8 mouse cellular contexts compared by ENCODE assay signal in the genomic region with DNA sequence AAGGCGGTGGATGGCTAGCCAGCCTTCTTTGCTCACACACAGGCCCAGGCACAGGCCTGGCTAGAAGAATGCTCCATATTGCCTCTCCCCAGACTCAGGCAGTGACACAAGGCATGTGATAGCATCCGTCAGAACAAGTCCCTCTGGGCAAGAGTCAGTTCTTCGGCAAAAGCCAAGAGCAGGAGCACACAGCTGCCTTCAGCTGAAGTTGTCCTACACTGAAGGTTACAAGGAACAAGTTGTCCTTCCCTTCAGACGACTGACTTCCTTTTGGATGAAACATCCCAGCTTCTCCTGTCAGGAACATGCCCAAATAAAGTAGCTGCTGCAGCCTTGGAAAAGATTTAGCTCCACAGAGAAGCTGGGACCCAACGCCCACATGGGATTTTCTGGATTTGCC.
A peak's percentile ranks its signal among the peaks of the same experiment; 100 is the strongest.
DNase-seq lines count a peak whose midpoint lies in the region; ATAC-seq lines count a peak whose summit lies in the region.

No protein-coding gene starts in this region.

- no peak overlapping the region for H3K4me3 ChIP-seq in embryonic facial prominence, embryonic 15.5 days (replicated peaks)
- no peak overlapping the region for H3K4me3 ChIP-seq in intestine, embryonic 16.5 days (ENCODE audit: low read length)

- H3K36me3 ChIP-seq in embryonic facial prominence, embryonic 15.5 days = no peaks in the 10 kb centered on the region
- no peaks in the 10 kb centered on the region for H3K36me3 ChIP-seq in intestine, embryonic 16.5 days (ENCODE audit: control insufficient read depth, insufficient read depth, low read length)

- H3K9me3 ChIP-seq in embryonic facial prominence, embryonic 15.5 days (replicated peaks) = no peaks in the 10 kb centered on the region
- H3K9me3 ChIP-seq in intestine, embryonic 16.5 days (ENCODE audit: control insufficient read depth, low read length) = no peaks in the 10 kb centered on the region

- H3K4me2 ChIP-seq in embryonic facial prominence, embryonic 15.5 days (replicated peaks) = peak overlapping the region; percentile 40
- 0 out of 2 replicates have a peak overlapping the region, but pooled peaks have one; percentile 54 for H3K4me2 ChIP-seq in intestine, embryonic 16.5 days (ENCODE audit: low read depth, low read length)

- peak; percentile 23 for DNase-seq in adrenal gland, postnatal 10 days
- DNase-seq in adrenal gland, adult 2 months = no peak
- peak; percentile 67 for DNase-seq in lung, postnatal 10 days
- no peak for DNase-seq in embryo, embryonic 10 days (ENCODE audit: low spot score)
- no peak for DNase-seq in ovary, postnatal 10 days (ENCODE audit: low spot score)

- peaks cover 30% of the 10 kb centered on the region for H3K4me1 ChIP-seq in embryonic facial prominence, embryonic 15.5 days
- H3K4me1 ChIP-seq in intestine, embryonic 16.5 days (ENCODE audit: control insufficient read depth, insufficient read depth, low read length) = peaks cover 24% of the 10 kb centered on the region

- no peaks in the 10 kb centered on the region for H3K27me3 ChIP-seq in embryonic facial prominence, embryonic 15.5 days
- H3K27me3 ChIP-seq in intestine, embryonic 16.5 days (replicated peaks; ENCODE audit: control insufficient read depth, insufficient read depth, low read length) = no peaks in the 10 kb centered on the region

- 53% methylated on average over 5 of the region's 5 CpGs for WGBS in embryonic facial prominence, embryonic 15.5 days
- 67% methylated on average over 5 of the region's 5 CpGs for WGBS in intestine, embryonic 16.5 days

- no peak overlapping the region for H3K9ac ChIP-seq in embryonic facial prominence, embryonic 15.5 days
- no peak overlapping the region for H3K9ac ChIP-seq in intestine, embryonic 16.5 days (ENCODE audit: low read depth, low read length)

- H3K27ac ChIP-seq in embryonic facial prominence, embryonic 15.5 days (replicated peaks) = peak overlapping the region; percentile 19
- peak overlapping the region; percentile 87 for H3K27ac ChIP-seq in intestine, embryonic 16.5 days (ENCODE audit: low read length)

- no peak for ATAC-seq in embryonic facial prominence, embryonic 15.5 days (ENCODE audit: insufficient number of reproducible peaks, low FRiP score, low TSS enrichment, low read depth)
- ATAC-seq in intestine, embryonic 16.5 days = peak; percentile 26; the same call in 1 of the 2 replicates
- no peak for ATAC-seq in erythroid progenitor cell, adult 5-6 weeks (replicated peaks; ENCODE audit: low FRiP score, poor library complexity, severe bottlenecking)

Comparison
In these comparisons a context has a peak if more than half of its experiments do, and no peak if none do; other contexts are left out.
1. DNase-seq: peak in adrenal gland, postnatal 10 days (single experiment) and lung, postnatal 10 days (single experiment); none in adrenal gland, adult 2 months (single experiment), embryo, embryonic 10 days (single experiment) and ovary, postnatal 10 days (single experiment).